Mouse (Mus musculus) bone marrow macrophage, adult 2 months (primary cell): ENCODE results near the gene Fam196b. TPM values are rescaled to one million over a fixed set of nuclear protein-coding genes. Genes with fewer than 3 reads are reported as not detected.

Experiments
- H3K27ac ChIP-seq: 2 replicates; pipeline ENCODE4 v1.5.1; 2012; ENCODE audit warnings: low read depth, low read length; ENCODE audit not compliant: insufficient read depth
- H3K4me1 ChIP-seq: 2 replicates; pipeline ENCODE4 v1.6.1; 2012; ENCODE audit warnings: low read length; ENCODE audit not compliant: control insufficient read depth, insufficient read depth
- H3K4me3 ChIP-seq: 2 replicates; pipeline ENCODE4 v1.5.1; 2012; ENCODE audit warnings: mild to moderate bottlenecking, low read length, moderate library complexity; ENCODE audit not compliant: insufficient read depth
- CTCF ChIP-seq: IDR thresholded peaks from 2 replicates; pipeline ENCODE4 v1.5.1; 2012; ENCODE audit warnings: low read depth, mild to moderate bottlenecking, low read length, moderate library complexity
- POLR2A ChIP-seq: IDR thresholded peaks from 2 replicates; pipeline ENCODE4 v1.6.1; 2012; ENCODE audit warnings: mild to moderate bottlenecking, low read depth, low read length, borderline replicate concordance
- polyA plus RNA-seq: library from polyadenylated mRNA; stranded (reverse); fragments of >200 nt; gene quantifications from 2 replicates; pipeline ENCODE4 v1.2.4, GENCODE M21; 2012; ENCODE audit not compliant: missing spikeins, insufficient read depth, insufficient read length

Gene Fam196b
- polyA plus RNA-seq, 1 experiment, result not detected

DNA sequence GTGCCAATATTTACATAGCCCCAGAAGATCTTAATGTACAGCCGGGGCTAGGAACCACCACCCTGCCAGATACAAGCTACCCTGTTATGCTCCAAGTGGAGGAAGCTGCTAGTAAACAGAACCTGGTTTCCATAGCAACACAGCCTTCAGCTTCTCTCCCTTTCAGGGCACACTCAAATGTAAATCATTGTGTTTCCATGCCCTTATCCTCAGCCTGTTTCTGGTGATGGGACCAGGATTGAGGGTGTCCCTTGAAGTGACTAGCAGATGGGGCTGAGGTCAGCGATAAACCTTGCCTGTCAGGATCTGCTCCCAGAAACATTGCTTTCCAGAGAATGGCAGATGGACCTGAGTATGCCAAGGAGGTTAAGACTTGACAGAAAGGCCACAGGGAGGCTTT is 41.5 kb downstream of the Fam196b start:
- no peak for TF ChIP-seq POLR2A
- TF ChIP-seq CTCF, result no peak
- Histone ChIP-seq H3K27ac (no peak overlapping the region), H3K4me3 (no peak overlapping the region), H3K4me1 (no peaks in the 10 kb centered on the region)

GRCm38 (mm10) chr11:34372224-34372623 is 57.6 kb downstream of the Fam196b start:
- Histone ChIP-seq H3K4me3 (no peak overlapping the region), H3K4me1 (no peaks in the 10 kb centered on the region), H3K27ac (no peak overlapping the region)
- TF ChIP-seq POLR2A (no peak), CTCF (no peak)

GRCm38 (mm10) chr11:34375557-34375956 is 60.9 kb downstream of the Fam196b start:
- Histone ChIP-seq H3K27ac (no peak overlapping the region), H3K4me1 (no peaks in the 10 kb centered on the region), H3K4me3 (no peak overlapping the region)
- TF ChIP-seq POLR2A, result no peak

GRCm38 (mm10) chr11:34377649-34378048 is 63.0 kb downstream of the Fam196b start:
- no peak overlapping the region for H3K4me3 ChIP-seq
- no peaks in the 10 kb centered on the region for H3K4me1 ChIP-seq
- no peak overlapping the region for H3K27ac ChIP-seq
- TF ChIP-seq POLR2A, result no peak
- TF ChIP-seq CTCF, result no peak

DNA sequence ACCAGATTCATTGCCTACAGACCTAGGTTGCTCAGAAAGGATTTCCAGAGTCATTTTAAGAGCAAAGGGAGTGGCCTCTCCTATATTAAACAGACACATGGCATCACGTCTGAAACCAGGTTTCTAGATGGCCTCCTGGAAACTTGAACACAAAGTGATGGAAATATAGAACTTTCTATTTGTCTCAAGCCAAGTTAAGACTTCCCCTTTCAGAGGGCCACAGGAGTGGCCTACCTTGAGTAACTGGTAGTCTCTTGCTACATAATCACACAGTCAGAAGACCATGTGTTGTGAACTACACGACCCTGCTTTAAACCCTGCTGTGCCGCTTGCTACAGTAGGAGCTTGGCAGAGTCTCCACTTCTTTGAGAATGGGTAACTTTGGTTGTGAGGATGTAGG is 68.9 kb downstream of the Fam196b start:
- TF ChIP-seq CTCF (no peak), POLR2A (no peak)
- no peak overlapping the region for H3K4me3 ChIP-seq
- no peak overlapping the region for H3K27ac ChIP-seq
- peaks cover 10% of the 10 kb centered on the region for H3K4me1 ChIP-seq

DNA sequence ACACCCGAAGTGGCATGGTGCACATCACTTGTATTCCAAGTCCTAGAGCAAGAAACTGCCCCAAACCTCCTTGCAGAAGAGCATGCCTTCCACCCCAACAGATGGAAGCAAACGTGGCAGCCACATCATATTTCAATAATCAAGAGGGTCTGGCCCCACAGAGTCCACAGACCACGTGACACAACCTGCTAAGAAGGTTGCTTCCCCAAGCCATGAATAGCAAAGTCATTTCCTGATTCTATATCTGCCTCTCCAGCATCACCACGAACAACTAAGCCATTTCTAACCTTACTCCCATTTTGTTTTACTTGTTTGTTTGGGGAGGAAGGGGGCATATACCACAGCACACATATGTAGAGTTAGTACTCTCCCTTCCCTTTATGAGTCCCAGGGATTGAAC is 69.6 kb downstream of the Fam196b start:
- no peak overlapping the region for H3K4me3 ChIP-seq
- H3K27ac ChIP-seq, result no peak overlapping the region
- H3K4me1 ChIP-seq, result peaks cover 14% of the 10 kb centered on the region
- TF ChIP-seq POLR2A (no peak), CTCF (no peak)

DNA sequence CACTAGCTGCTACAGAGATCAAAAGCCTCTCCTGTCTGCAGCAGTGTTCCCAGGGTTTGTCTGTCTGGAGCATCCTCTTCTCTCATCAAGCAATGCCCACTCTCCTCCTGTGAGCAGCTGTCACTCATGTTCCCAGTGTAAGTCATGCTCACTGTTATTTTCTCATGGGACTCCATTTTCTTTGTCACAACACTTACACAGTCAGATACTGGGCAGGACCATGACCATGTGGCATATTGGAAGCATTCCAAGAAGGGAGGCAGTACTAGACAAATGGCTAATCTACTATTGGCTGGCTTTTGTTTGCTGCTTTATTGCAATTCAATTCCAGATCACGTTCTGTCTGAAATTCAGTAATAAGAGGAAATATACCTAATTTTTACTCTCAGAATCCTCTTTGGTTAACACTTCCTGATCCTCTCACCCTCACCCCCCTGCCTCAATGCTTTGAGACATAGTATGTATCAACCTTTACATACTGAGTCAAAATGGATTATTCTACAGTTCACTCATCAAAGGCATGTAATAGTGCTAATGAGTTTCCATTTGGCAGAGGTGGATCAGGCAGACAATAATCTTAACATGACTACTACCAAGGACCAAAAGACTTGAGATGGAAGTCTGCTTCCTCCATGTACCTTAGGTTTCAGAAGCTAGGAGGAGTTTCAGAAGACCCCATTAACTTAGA is 70.5 kb downstream of the Fam196b start:
- Histone ChIP-seq H3K4me3 (no peak overlapping the region), H3K27ac (no peak overlapping the region), H3K4me1 (peaks cover 20% of the 10 kb centered on the region)
- TF ChIP-seq POLR2A (no peak), CTCF (no peak)

- H3K27ac ChIP-seq, result peak overlapping the region; percentile 29
- TF ChIP-seq POLR2A (no peak), CTCF (no peak)
- H3K4me1 ChIP-seq, result peaks cover 24% of the 10 kb centered on the region
- H3K4me3 ChIP-seq, result no peak overlapping the region
These were observed 74.9 kb downstream of the Fam196b start for GRCm38 (mm10) chr11:34389261-34390116.

GRCm38 (mm10) chr11:34392105-34392504 is 77.5 kb downstream of the Fam196b start:
- Histone ChIP-seq H3K27ac (no peak overlapping the region), H3K4me1 (peaks cover 20% of the 10 kb centered on the region), H3K4me3 (no peak overlapping the region)
- no peak for TF ChIP-seq CTCF
- no peak for TF ChIP-seq POLR2A

- peaks cover 18% of the 10 kb centered on the region for H3K4me1 ChIP-seq
- no peak for TF ChIP-seq POLR2A
- no peak for TF ChIP-seq CTCF
These were observed 81.2 kb downstream of the Fam196b start for GRCm38 (mm10) chr11:34395802-34396201.

More at GRCm38 (mm10) chr11:34395802-34396201, 81.2 kb downstream of the Fam196b start:
- no peak overlapping the region for H3K27ac ChIP-seq
- H3K4me3 ChIP-seq, result no peak overlapping the region
